Mouse (Mus musculus) midbrain, embryonic 13.5 days (tissue): ENCODE measurements around the gene Slc44a3. TPM values are rescaled to one million over a fixed set of nuclear protein-coding genes. Genes with fewer than 3 reads are reported as not detected.

Experiments
- ATAC-seq: fragments of 200-750 bp; cut with Nextera tagmentation; 2 replicates; pipeline ENCODE4 v1.8.0; 2017; ENCODE audit warnings: mild to moderate bottlenecking, moderate TSS enrichment, moderate library complexity
- H3K27ac ChIP-seq: fragments of 300-500 bp; sonication (generic); 2 replicates; pipeline ENCODE4 v1.5.1; 2015; ENCODE audit warnings: inconsistent platforms, mild to moderate bottlenecking, moderate library complexity
- H3K27me3 ChIP-seq: fragments of 300-500 bp; sonication (generic); 2 replicates; pipeline ENCODE4 v1.6.1; 2015; ENCODE audit warnings: mild to moderate bottlenecking, inconsistent platforms
- H3K36me3 ChIP-seq: fragments of 300-500 bp; sonication (generic); 2 replicates; pipeline ENCODE4 v1.6.1; 2015; ENCODE audit warnings: mild to moderate bottlenecking, inconsistent platforms
- H3K4me1 ChIP-seq: fragments of 300-500 bp; sonication (generic); replicated peaks from 2 replicates; pipeline ENCODE4 v1.6.1; 2015; ENCODE audit warnings: inconsistent platforms
- H3K4me2 ChIP-seq: fragments of 300-500 bp; sonication (generic); replicated peaks from 2 replicates; pipeline ENCODE4 v1.6.1; 2015; ENCODE audit warnings: moderate library complexity, mild to moderate bottlenecking, inconsistent platforms
- H3K4me3 ChIP-seq: fragments of 300-500 bp; sonication (generic); replicated peaks from 2 replicates; pipeline ENCODE4 v1.5.1; 2015; ENCODE audit warnings: mild to moderate bottlenecking, inconsistent platforms
- H3K9ac ChIP-seq: fragments of 300-500 bp; sonication (generic); replicated peaks from 2 replicates; pipeline ENCODE4 v1.6.1; 2015; ENCODE audit warnings: mild to moderate bottlenecking, inconsistent platforms
- H3K9me3 ChIP-seq: fragments of 300-500 bp; sonication (generic); 2 replicates; pipeline ENCODE4 v1.6.1; 2016; ENCODE audit warnings: mild to moderate bottlenecking, inconsistent platforms
- WGBS: fragments of 180-500 bp; shearing (Covaris S2); methylation state at CpG from one replicate; pipeline ENCODE4 v1.1.7; 2015; 5-methylcytosine and 5-hydroxymethylcytosine counted together
- polyA plus RNA-seq: library from polyadenylated mRNA; unstranded; fragments of >200 nt; fragmentation: Nextera tagmentation; extraction: Ambion mirVana; gene quantifications from 2 replicates; pipeline ENCODE4 v1.2.1, GENCODE M21; 2015

The Slc44a3 gene
- polyA plus RNA-seq, 1 experiment from 2014 or later, result 0.86 TPM

GRCm38 (mm10) chr3:121569004-121569403, 36.8 kb upstream of the Slc44a3 start:
- Histone ChIP-seq H3K27me3 (no peaks in the 10 kb centered on the region), H3K9me3 (no peaks in the 10 kb centered on the region), H3K4me2 (no peak overlapping the region), H3K27ac (no peak overlapping the region), H3K36me3 (no peaks in the 10 kb centered on the region), H3K4me3 (no peak overlapping the region), H3K4me1 (no peaks in the 10 kb centered on the region), H3K9ac (no peak overlapping the region)
- 85% methylated on average over 9 of the region's 9 CpGs for WGBS
- no peak for ATAC-seq

- WGBS, result 93% methylated on average over 9 of the region's 9 CpGs
- Histone ChIP-seq H3K4me3 (no peak overlapping the region), H3K9ac (no peak overlapping the region)
Observed at GRCm38 (mm10) chr3:121567904-121568303, 35.7 kb upstream of the Slc44a3 start.

GRCm38 (mm10) chr3:121567337-121567900, 35.2 kb upstream of the Slc44a3 start:
- WGBS, result 88% methylated on average over 2 of the region's 2 CpGs
- H3K4me2 ChIP-seq, result no peak overlapping the region
- no peaks in the 10 kb centered on the region for H3K9me3 ChIP-seq
- H3K4me3 ChIP-seq, result no peak overlapping the region
- no peaks in the 10 kb centered on the region; the same call in 1 of the 2 replicates for H3K27me3 ChIP-seq
- no peak overlapping the region for H3K27ac ChIP-seq
- no peaks in the 10 kb centered on the region for H3K4me1 ChIP-seq
- no peak for ATAC-seq
- H3K36me3 ChIP-seq, result no peaks in the 10 kb centered on the region
- H3K9ac ChIP-seq, result no peak overlapping the region

More at GRCm38 (mm10) chr3:121567904-121568303, 35.7 kb upstream of the Slc44a3 start:
- no peaks in the 10 kb centered on the region for H3K4me1 ChIP-seq
- no peak overlapping the region for H3K27ac ChIP-seq
- H3K9me3 ChIP-seq, result no peaks in the 10 kb centered on the region
- H3K36me3 ChIP-seq, result no peaks in the 10 kb centered on the region
- no peaks in the 10 kb centered on the region for H3K27me3 ChIP-seq
- no peak overlapping the region for H3K4me2 ChIP-seq
- no peak for ATAC-seq

- no peaks in the 10 kb centered on the region; the same call in 1 of the 2 replicates for H3K27me3 ChIP-seq
- no peak for ATAC-seq
- no peak overlapping the region for H3K4me3 ChIP-seq
- H3K4me1 ChIP-seq, result no peaks in the 10 kb centered on the region
- H3K36me3 ChIP-seq, result no peaks in the 10 kb centered on the region
- no peak overlapping the region for H3K9ac ChIP-seq
- H3K27ac ChIP-seq, result no peak overlapping the region
- H3K4me2 ChIP-seq, result no peak overlapping the region
- no peaks in the 10 kb centered on the region for H3K9me3 ChIP-seq
- WGBS, result 90% methylated on average over 4 of the region's 4 CpGs
Observed at GRCm38 (mm10) chr3:121566901-121567300, 34.7 kb upstream of the Slc44a3 start.

- ATAC-seq, result no peak
- no peaks in the 10 kb centered on the region for H3K4me1 ChIP-seq
- H3K4me3 ChIP-seq, result no peak overlapping the region
- no peak overlapping the region for H3K27ac ChIP-seq
- no peak overlapping the region for H3K4me2 ChIP-seq
- no peaks in the 10 kb centered on the region for H3K9me3 ChIP-seq
- H3K27me3 ChIP-seq, result no peaks in the 10 kb centered on the region; the same call in 1 of the 2 replicates
- H3K36me3 ChIP-seq, result no peaks in the 10 kb centered on the region
- WGBS, result 83% methylated on average over 3 of the region's 3 CpGs
- H3K9ac ChIP-seq, result no peak overlapping the region
Observed at GRCm38 (mm10) chr3:121561803-121562202, 29.6 kb upstream of the Slc44a3 start.

- Histone ChIP-seq H3K4me1 (no peaks in the 10 kb centered on the region), H3K27me3 (no peaks in the 10 kb centered on the region; the same call in 1 of the 2 replicates), H3K4me2 (no peak overlapping the region), H3K36me3 (no peaks in the 10 kb centered on the region), H3K9me3 (no peaks in the 10 kb centered on the region), H3K9ac (no peak overlapping the region), H3K4me3 (no peak overlapping the region), H3K27ac (no peak overlapping the region)
- ATAC-seq, result no peak
- WGBS, result 90% methylated on average over 14 of the region's 14 CpGs
Observed at GRCm38 (mm10) chr3:121560115-121560865, 28.1 kb upstream of the Slc44a3 start.

GRCm38 (mm10) chr3:121559406-121560114, 27.4 kb upstream of the Slc44a3 start:
- 77% methylated on average over 15 of the region's 15 CpGs for WGBS
- ATAC-seq, result no peak
- no peaks in the 10 kb centered on the region for H3K9me3 ChIP-seq
- H3K27ac ChIP-seq, result no peak overlapping the region
- H3K4me1 ChIP-seq, result no peaks in the 10 kb centered on the region
- H3K36me3 ChIP-seq, result no peaks in the 10 kb centered on the region
- H3K9ac ChIP-seq, result no peak overlapping the region
- H3K4me3 ChIP-seq, result no peak overlapping the region
- H3K27me3 ChIP-seq, result no peaks in the 10 kb centered on the region; the same call in 1 of the 2 replicates
- H3K4me2 ChIP-seq, result no peak overlapping the region

GRCm38 (mm10) chr3:121558861-121559260, 26.7 kb upstream of the Slc44a3 start:
- H3K27me3 ChIP-seq, result no peaks in the 10 kb centered on the region; the same call in 1 of the 2 replicates
- no peaks in the 10 kb centered on the region for H3K9me3 ChIP-seq
- no peaks in the 10 kb centered on the region for H3K36me3 ChIP-seq
- WGBS, result 62% methylated on average over 8 of the region's 8 CpGs
- H3K27ac ChIP-seq, result no peak overlapping the region
- no peak for ATAC-seq
- no peaks in the 10 kb centered on the region for H3K4me1 ChIP-seq
- H3K4me3 ChIP-seq, result no peak overlapping the region
- no peak overlapping the region for H3K9ac ChIP-seq
- H3K4me2 ChIP-seq, result no peak overlapping the region

- Histone ChIP-seq H3K4me2 (no peak overlapping the region), H3K36me3 (no peaks in the 10 kb centered on the region), H3K9ac (no peak overlapping the region), H3K27ac (no peak overlapping the region), H3K4me3 (no peak overlapping the region), H3K4me1 (no peaks in the 10 kb centered on the region), H3K27me3 (no peaks in the 10 kb centered on the region), H3K9me3 (no peaks in the 10 kb centered on the region)
- 88% methylated on average over 7 of the region's 7 CpGs for WGBS
- no peak for ATAC-seq
Observed at GRCm38 (mm10) chr3:121556304-121556703, 24.1 kb upstream of the Slc44a3 start.

- Histone ChIP-seq H3K27ac (no peak overlapping the region), H3K9ac (no peak overlapping the region), H3K4me2 (no peak overlapping the region), H3K4me1 (no peaks in the 10 kb centered on the region), H3K9me3 (no peaks in the 10 kb centered on the region), H3K36me3 (no peaks in the 10 kb centered on the region), H3K4me3 (no peak overlapping the region), H3K27me3 (no peaks in the 10 kb centered on the region; the same call in 1 of the 2 replicates)
- 85% methylated on average over 14 of the region's 14 CpGs for WGBS
- ATAC-seq, result no peak
Observed at GRCm38 (mm10) chr3:121553294-121553693, 21.1 kb upstream of the Slc44a3 start.

GRCm38 (mm10) chr3:121552723-121553122, 20.5 kb upstream of the Slc44a3 start:
- ATAC-seq, result no peak
- 86% methylated on average over 11 of the region's 11 CpGs for WGBS
- H3K4me3 ChIP-seq, result no peak overlapping the region
- H3K4me2 ChIP-seq, result no peak overlapping the region
- H3K27me3 ChIP-seq, result no peaks in the 10 kb centered on the region; the same call in 1 of the 2 replicates
- no peaks in the 10 kb centered on the region for H3K4me1 ChIP-seq
- H3K9ac ChIP-seq, result no peak overlapping the region
- no peak overlapping the region for H3K27ac ChIP-seq
- H3K9me3 ChIP-seq, result no peaks in the 10 kb centered on the region
- no peaks in the 10 kb centered on the region for H3K36me3 ChIP-seq

GRCm38 (mm10) chr3:121550370-121550769, 18.2 kb upstream of the Slc44a3 start:
- no peak overlapping the region for H3K4me3 ChIP-seq
- no peak overlapping the region for H3K4me2 ChIP-seq
- no peaks in the 10 kb centered on the region; the same call in 1 of the 2 replicates for H3K27me3 ChIP-seq
- H3K36me3 ChIP-seq, result no peaks in the 10 kb centered on the region
- 12% methylated on average over 1 of the region's 1 CpGs for WGBS
- no peak overlapping the region for H3K27ac ChIP-seq
- no peak overlapping the region for H3K9ac ChIP-seq
- no peak for ATAC-seq
- H3K4me1 ChIP-seq, result no peaks in the 10 kb centered on the region
- no peaks in the 10 kb centered on the region for H3K9me3 ChIP-seq
